Mouse (Mus musculus): Measurements from ENCODE around the gene Vipr2. TPM values are rescaled to one million over a fixed set of nuclear protein-coding genes. Genes with fewer than 3 reads are reported as not detected.

Gene Vipr2
- total and polyA plus RNA-seq, 2 experiments, result 0.18 TPM; not detected in 1

GRCm38 (mm10) chr12:116194641-116195040, 117.1 kb downstream of the Vipr2 start:
- H3K4me1 ChIP-seq (ENCODE audit: control insufficient read depth, insufficient read depth, low read length), result no peaks in the 10 kb centered on the region
- TF ChIP-seq CTCF (IDR thresholded peaks at IDR 0.05; ENCODE audit: low read depth, low read length) (no peak), POLR2A (IDR thresholded peaks at IDR 0.05; ENCODE audit: extremely low read depth, insufficient read depth, low read length) (no peak)
- no peaks in the 10 kb centered on the region for H3K79me2 ChIP-seq (ENCODE audit: control insufficient read depth, insufficient read depth, low read length)
- H3K36me3 ChIP-seq (ENCODE audit: control insufficient read depth, insufficient read depth, low read length), result no peaks in the 10 kb centered on the region
- no peak overlapping the region for H3K27ac ChIP-seq (replicated peaks; ENCODE audit: insufficient read depth, low read depth, low read length)
- no peak overlapping the region for H3K4me3 ChIP-seq (ENCODE audit: insufficient read depth, low read depth, low read length)
- H3K9ac ChIP-seq (ENCODE audit: low read depth, low read length), result no peak overlapping the region
- DNase-seq (ENCODE audit: extremely low read depth, low read depth, low spot score), result no peak
- H3K27me3 ChIP-seq (ENCODE audit: control insufficient read depth, insufficient read depth, low read length), result no peaks in the 10 kb centered on the region

Other genes starting within 250 kb of the Vipr2 start
- 11.1 and 15.3 TPM in 2 replicates for gene Zfp386, start 30.0 kb upstream of the Vipr2 start, total RNA-seq (2014; rRNA removed)
- gene Zfp386, start 30.0 kb upstream of the Vipr2 start, polyA plus RNA-seq (2012; rRNA removed), result 2.5 and 2.7 TPM in 2 replicates
- 2.9 and 3.6 TPM in 2 replicates for gene Wdr60, start 185.3 kb downstream of the Vipr2 start, total RNA-seq (2014; rRNA removed)
- gene Wdr60, start 185.3 kb downstream of the Vipr2 start, polyA plus RNA-seq (2012; rRNA removed), result 1.0 and 1.8 TPM in 2 replicates
- gene Gm11027, start 197.7 kb downstream of the Vipr2 start, total RNA-seq (2014; rRNA removed), result not detected in 2 replicates
- gene Gm11027, start 197.7 kb downstream of the Vipr2 start, polyA plus RNA-seq (2012; rRNA removed), result not detected in 2 replicates
- 25.8 and 27.7 TPM in 2 replicates for gene Esyt2, start 203.5 kb downstream of the Vipr2 start, total RNA-seq (2014; rRNA removed)
- 2.4 and 2.6 TPM in 2 replicates for gene Esyt2, start 203.5 kb downstream of the Vipr2 start, polyA plus RNA-seq (2012; rRNA removed)

Data from liver, adult 2 months (tissue).